Mouse (Mus musculus) MEL (cell line): ENCODE results near the gene Ccnd1.

ENCODE experiments used
- CHD2 ChIP-seq: IDR thresholded peaks from 2 replicates; pipeline ENCODE4 v1.6.1; 2011; ENCODE audit warnings: low read length, improper control_type of control experiment
- CTCF ChIP-seq, 3 experiments: IDR thresholded peaks in 2 of 3; conservative IDR thresholded peaks in 1 of 3; 2 replicates each; pipeline ENCODE4 v1.5.1; 2011 to 2012; ENCODE audit warnings: low read length in 3 of 3, low read depth in 2 of 3, mild to moderate bottlenecking in 2 of 3, improper control_type of control experiment in 1 of 3, inconsistent platforms in 1 of 3, mixed read lengths in 1 of 3, moderate library complexity in 1 of 3; ENCODE audit not compliant: control insufficient read depth in 1 of 3, insufficient read depth in 1 of 3, poor library complexity in 1 of 3, severe bottlenecking in 1 of 3
- E2F4 ChIP-seq: IDR thresholded peaks from 2 replicates; pipeline ENCODE4 v1.6.1; 2011; ENCODE audit warnings: low read depth, low read length, improper control_type of control experiment, borderline replicate concordance
- ETS1 ChIP-seq: IDR thresholded peaks from 2 replicates; pipeline ENCODE4 v1.6.1; 2012; ENCODE audit warnings: low read depth, mild to moderate bottlenecking, inconsistent platforms, low read length, improper control_type of control experiment, moderate library complexity
- NELFE ChIP-seq: IDR thresholded peaks from 2 replicates; pipeline ENCODE4 v1.6.1; 2011; ENCODE audit warnings: low read depth, low read length, improper control_type of control experiment
- NRF1 ChIP-seq: IDR thresholded peaks from 2 replicates; pipeline ENCODE4 v1.6.1; 2014; ENCODE audit warnings: low read depth, mild to moderate bottlenecking, inconsistent platforms, low read length, improper control_type of control experiment, moderate library complexity; ENCODE audit not compliant: poor library complexity, insufficient read depth, severe bottlenecking
- TBP ChIP-seq: IDR thresholded peaks from 2 replicates; pipeline ENCODE4 v1.8.0; 2011; ENCODE audit warnings: low read depth, low read length, improper control_type of control experiment
- TCF12 ChIP-seq: IDR thresholded peaks from 2 replicates; pipeline ENCODE4 v1.6.1; 2014; ENCODE audit warnings: low read depth, mild to moderate bottlenecking, inconsistent platforms, low read length, improper control_type of control experiment, moderate library complexity
- ZNF384 ChIP-seq: IDR thresholded peaks from 2 replicates; pipeline ENCODE4 v1.6.1; 2012; ENCODE audit warnings: low read depth, mild to moderate bottlenecking, inconsistent platforms, low read length, improper control_type of control experiment

DNA sequence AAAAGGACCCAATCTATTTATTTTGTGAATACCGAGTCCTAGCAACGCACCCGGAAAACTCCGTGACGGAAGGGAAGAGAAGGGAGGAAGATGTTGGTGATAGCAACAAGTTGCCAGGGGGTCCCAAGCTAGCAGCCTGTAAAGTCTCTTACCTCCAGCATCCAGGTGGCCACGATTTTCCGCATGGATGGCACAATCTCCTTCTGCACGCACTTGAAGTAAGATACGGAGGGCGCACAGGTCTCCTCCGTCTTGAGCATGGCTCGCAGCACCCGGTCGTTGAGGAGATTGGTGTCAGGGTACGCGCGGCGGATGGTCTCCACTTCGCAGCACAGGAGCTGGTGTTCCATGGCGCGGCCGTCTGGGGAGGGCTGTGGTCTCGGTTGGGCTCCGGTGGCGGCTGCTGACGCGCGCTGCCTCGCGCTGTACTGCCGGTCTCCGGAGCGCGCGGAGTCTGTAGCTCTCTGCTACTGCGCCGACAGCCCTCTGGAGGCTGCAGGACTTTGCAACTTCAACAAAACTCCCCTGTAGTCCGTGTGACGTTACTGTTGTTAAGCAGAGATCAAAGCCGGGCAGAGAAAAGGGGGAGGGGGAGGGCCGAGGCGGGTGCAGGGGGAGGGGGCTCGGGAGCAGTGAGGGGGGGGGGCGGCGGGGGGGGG, at the start of gene Ccnd1:
- TF ChIP-seq CTCF (IDR thresholded peaks at IDR 0.05 in 2 of 3, conservative IDR thresholded peaks at IDR 0.05 in 1 of 3; ENCODE audit: control insufficient read depth in 1 of 3, insufficient read depth in 1 of 3, low read depth in 2 of 3, low read length in 3 of 3, poor library complexity in 1 of 3, severe bottlenecking in 1 of 3) (no peak), TCF12 (no peak), NRF1 (no peak), ETS1 (no peak), E2F4 (no peak), CHD2 (no peak), ZNF384 (no peak), NELFE (no peak), TBP (no peak)
